Mouse (Mus musculus): ENCODE measurements around the gene Macf1.

DNA sequence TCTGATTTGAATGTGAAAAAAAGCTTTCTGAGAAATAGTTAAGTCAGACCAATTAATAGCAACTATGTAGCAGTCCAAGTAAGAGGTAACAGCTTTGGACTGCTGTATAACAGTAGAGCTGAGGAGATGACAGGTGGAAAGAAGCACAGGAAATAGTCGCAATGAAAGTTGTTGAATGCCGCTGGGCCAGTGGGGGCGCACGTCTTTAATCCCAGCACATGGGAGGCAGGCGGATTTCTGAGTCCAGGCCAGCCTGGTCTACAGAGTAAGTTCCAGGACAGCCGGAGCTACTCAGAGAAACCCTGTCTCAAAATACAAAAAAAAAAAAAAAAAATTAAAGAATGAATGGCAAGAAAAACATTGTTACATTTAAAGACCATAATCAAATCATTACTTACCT, 35.0 kb downstream of the Macf1 start:
- TF ChIP-seq POLR2A (IDR thresholded peaks at IDR 0.05; ENCODE audit: extremely low read depth, insufficient read depth, low read length) (no peak), CTCF (IDR thresholded peaks at IDR 0.05; ENCODE audit: extremely low read depth, insufficient read depth, low read length) (no peak)
